Mouse (Mus musculus): ENCODE data around the gene Olfr199. TPM values are rescaled to one million over a fixed set of nuclear protein-coding genes. Genes with fewer than 3 reads are reported as not detected.
"Not testable (repeated sequence)": the region's sequence is repeated elsewhere in the genome, so short reads cannot be mapped to it uniquely, and the experiment has no call there.

Olfr199 gene
- not detected for total RNA-seq (2021)
- long read RNA-seq, experiment 1 = 0 reads
- long read RNA-seq, experiment 2 = 0 reads

- not testable (repeated sequence) for DNase-seq (ENCODE audit: low spot score in 2 of 2)
Measured at GRCm38 (mm10) chr16:59219667-59220066, at the start of gene Olfr199. Gene Olfr199 (minus strand): TSS chr16:59219767.

- DNase-seq (ENCODE audit: low spot score in 2 of 2) = not testable (repeated sequence)
Measured at GRCm38 (mm10) chr16:59269097-59269496, 49.5 kb upstream of the Olfr199 start.

- DNase-seq (ENCODE audit: low spot score in 2 of 2) = no peak
Measured at GRCm38 (mm10) chr16:59249684-59250083, 30.1 kb upstream of the Olfr199 start.

GRCm38 (mm10) chr16:59217861-59218260 lies 1.7 kb downstream of the Olfr199 start:
- DNase-seq (ENCODE audit: low spot score in 2 of 2) = not testable (repeated sequence)

- DNase-seq (ENCODE audit: low spot score in 2 of 2) = not testable (repeated sequence)
Measured at GRCm38 (mm10) chr16:59203433-59203832, 16.1 kb downstream of the Olfr199 start, which contains the start of gene Olfr198. Gene Olfr198 (minus strand): TSS chr16:59203533.

- no peak for DNase-seq (ENCODE audit: low spot score in 2 of 2)
Measured at GRCm38 (mm10) chr16:59170354-59170753, 49.2 kb downstream of the Olfr199 start, which contains the start of gene Olfr196. Gene Olfr196 (minus strand): TSS chr16:59170454.

Other genes starting within 250 kb of the Olfr199 start
- gene Olfr183, start 224.4 kb downstream of the Olfr199 start, total RNA-seq (2021) = not detected
- gene Olfr186, start 189.5 kb downstream of the Olfr199 start, total RNA-seq (2021) = not detected
- not detected for gene Olfr187, start 180.0 kb downstream of the Olfr199 start, total RNA-seq (2021)
- not detected for gene Olfr190, start 141.8 kb downstream of the Olfr199 start, total RNA-seq (2021)
- not detected for gene Olfr191, start 129.9 kb downstream of the Olfr199 start, total RNA-seq (2021)
- gene Olfr193, start 107.9 kb downstream of the Olfr199 start, total RNA-seq (2021) = not detected
- gene Olfr194, start 98.7 kb downstream of the Olfr199 start, total RNA-seq (2021) = not detected
- not detected for gene Olfr195, start 72.7 kb downstream of the Olfr199 start, total RNA-seq (2021)
- gene Olfr196, start 49.3 kb downstream of the Olfr199 start, total RNA-seq (2021) = not detected
- gene Olfr198, start 16.2 kb downstream of the Olfr199 start, total RNA-seq (2021) = not detected
- not detected for gene Olfr201, start 52.9 kb upstream of the Olfr199 start, total RNA-seq (2021)
- not detected for gene Olfr202, start 67.0 kb upstream of the Olfr199 start, total RNA-seq (2021)
- gene Olfr203, start 79.1 kb upstream of the Olfr199 start, total RNA-seq (2021) = not detected
- gene Olfr204, start 98.5 kb upstream of the Olfr199 start, total RNA-seq (2021) = not detected
- gene Olfr205, start 111.4 kb upstream of the Olfr199 start, total RNA-seq (2021) = not detected
- not detected for gene Olfr206, start 129.5 kb upstream of the Olfr199 start, total RNA-seq (2021)
- gene Olfr209, start 144.2 kb upstream of the Olfr199 start, total RNA-seq (2021) = not detected
- gene Gabrr3, start 187.6 kb upstream of the Olfr199 start, total RNA-seq (2021) = not detected